Mouse (Mus musculus): ENCODE measurements around the gene Atf4. TPM values are rescaled to one million over a fixed set of nuclear protein-coding genes. Genes with fewer than 3 reads are reported as not detected.

Atf4 gene
- polyA plus RNA-seq, 1 experiment from 2014 or later, result 120 TPM

DNA sequence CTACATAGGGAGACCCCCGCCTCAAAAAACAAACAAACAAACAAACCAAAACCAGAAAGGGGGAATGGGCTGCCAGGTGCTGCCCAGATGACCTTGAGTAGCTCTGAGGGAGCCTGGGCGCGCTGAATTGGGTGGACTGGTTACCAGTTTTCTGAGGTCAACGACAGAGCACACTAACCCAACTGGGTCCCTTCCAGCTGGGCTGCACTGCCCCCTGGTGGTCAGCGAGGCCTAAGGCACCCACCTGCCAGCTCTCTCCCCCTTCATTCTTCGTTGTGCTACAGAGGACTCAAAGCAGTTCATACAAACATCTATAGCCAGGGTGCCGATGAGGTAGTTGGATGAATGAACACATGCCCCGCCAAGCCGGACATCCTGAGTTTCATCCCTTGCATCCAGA lies 29.8 kb upstream of the Atf4 start:
- Histone ChIP-seq H3K36me3 (replicated peaks) (no peaks in the 10 kb centered on the region), H3K27ac (no peak overlapping the region), H3K4me2 (no peak overlapping the region), H3K9me3 (no peaks in the 10 kb centered on the region), H3K27me3 (replicated peaks) (no peaks in the 10 kb centered on the region), H3K4me1 (no peaks in the 10 kb centered on the region), H3K9ac (no peak overlapping the region), H3K4me3 (no peak overlapping the region)
- ATAC-seq (replicated peaks), result no peak
- 32% methylated on average over 9 of the region's 9 CpGs for WGBS

DNA sequence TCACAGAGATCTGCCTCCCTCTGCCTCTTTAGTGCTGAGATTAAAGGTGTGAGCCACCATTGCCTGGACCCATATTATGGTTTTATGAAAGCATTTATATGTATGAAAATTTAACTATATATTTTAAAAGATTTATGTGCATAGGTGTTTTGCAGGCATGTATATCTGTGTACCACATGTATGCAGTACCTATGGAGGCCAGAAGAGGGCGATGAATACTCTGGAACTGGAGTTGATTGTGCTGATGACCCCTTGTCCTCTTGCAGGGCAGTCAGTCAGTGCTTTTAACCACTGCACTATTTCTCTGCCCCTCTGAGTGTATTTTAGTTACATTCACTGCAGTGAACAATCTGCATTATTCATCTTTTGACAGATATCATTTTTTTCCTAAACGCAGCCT lies 29.2 kb upstream of the Atf4 start:
- WGBS, result 49% methylated on average over 2 of the region's 2 CpGs
- H3K9ac ChIP-seq, result no peak overlapping the region
- no peaks in the 10 kb centered on the region for H3K36me3 ChIP-seq (replicated peaks)
- H3K4me2 ChIP-seq, result no peak overlapping the region
- H3K4me3 ChIP-seq, result no peak overlapping the region
- no peaks in the 10 kb centered on the region for H3K9me3 ChIP-seq
- no peak for ATAC-seq (replicated peaks)
- no peaks in the 10 kb centered on the region for H3K4me1 ChIP-seq
- H3K27me3 ChIP-seq (replicated peaks), result no peaks in the 10 kb centered on the region
- no peak overlapping the region for H3K27ac ChIP-seq

DNA sequence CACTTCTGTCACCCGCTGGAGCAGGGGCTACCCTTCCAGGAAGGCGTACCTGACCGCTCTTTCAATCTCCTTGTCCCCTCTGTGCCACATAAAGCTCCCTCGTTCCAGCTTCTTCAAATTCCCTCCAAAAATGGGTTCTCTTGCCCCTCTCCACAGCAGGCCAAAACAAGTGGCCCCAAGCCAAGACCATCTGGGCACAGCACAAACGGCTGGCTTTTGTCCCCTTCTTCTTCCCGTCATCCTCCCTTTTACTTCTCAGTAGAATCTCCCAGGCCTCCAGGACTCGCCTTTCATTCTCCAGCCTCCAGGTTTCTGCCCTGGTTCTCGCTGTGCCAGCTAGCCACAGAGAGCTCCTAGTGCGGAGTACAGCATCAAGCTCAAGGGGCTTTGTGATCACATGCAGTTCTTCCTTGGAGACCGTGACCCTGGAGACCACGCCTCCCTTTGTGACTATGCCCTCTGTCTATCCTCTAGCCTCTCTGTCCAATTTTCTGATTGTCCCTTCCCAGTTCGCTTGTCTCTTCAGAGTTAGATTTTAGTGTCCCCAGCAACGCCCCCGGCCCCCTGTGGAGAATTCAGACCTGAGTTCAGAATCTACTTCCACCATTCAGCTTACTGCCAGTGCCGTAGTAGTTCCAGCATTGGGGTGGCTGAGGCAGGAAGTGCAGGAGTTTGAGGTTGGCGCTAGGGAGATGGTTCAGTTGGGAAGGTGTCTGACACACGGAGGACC lies 26.7 kb upstream of the Atf4 start:
- 66% methylated on average over 17 of the region's 17 CpGs for WGBS

DNA sequence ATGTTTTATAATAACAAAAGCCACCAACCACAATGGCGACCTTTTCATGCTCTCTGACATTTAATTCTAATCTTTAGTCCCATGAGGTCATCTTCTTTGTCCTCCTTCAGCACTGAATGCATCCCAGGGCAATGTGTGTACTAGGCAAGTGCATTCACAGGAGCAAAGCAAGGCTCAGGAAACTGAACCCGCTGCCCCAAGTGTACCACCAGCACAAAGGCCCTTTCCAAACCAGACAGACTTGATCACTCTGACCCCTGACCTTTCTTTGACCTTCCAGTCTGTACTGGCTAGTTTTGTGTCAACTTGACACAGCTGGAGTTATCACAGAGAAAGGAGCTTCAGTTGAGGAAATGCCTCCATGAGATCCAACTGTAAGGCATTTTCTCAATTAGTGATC lies 22.7 kb upstream of the Atf4 start:
- H3K4me3 ChIP-seq, result no peak overlapping the region
- peaks cover 18% of the 10 kb centered on the region for H3K4me1 ChIP-seq
- ATAC-seq (replicated peaks), result no peak
- peaks cover 10% of the 10 kb centered on the region for H3K36me3 ChIP-seq (replicated peaks)
- whole genome bisulfite sequencing, result 31% methylated on average over 2 of the region's 2 CpGs
- H3K9ac ChIP-seq, result no peak overlapping the region
- no peak overlapping the region for H3K27ac ChIP-seq
- H3K27me3 ChIP-seq (replicated peaks), result no peaks in the 10 kb centered on the region
- H3K4me2 ChIP-seq, result no peak overlapping the region
- no peaks in the 10 kb centered on the region for H3K9me3 ChIP-seq

More for the DNA sequence above, 26.7 kb upstream of the Atf4 start:
- no peaks in the 10 kb centered on the region for H3K36me3 ChIP-seq (replicated peaks)
- H3K9ac ChIP-seq, result no peak overlapping the region
- H3K4me1 ChIP-seq, result peaks cover 2% of the 10 kb centered on the region; the same call in 1 of the 2 replicates
- ATAC-seq (replicated peaks), result no peak
- no peaks in the 10 kb centered on the region for H3K9me3 ChIP-seq
- no peak overlapping the region for H3K27ac ChIP-seq
- no peak overlapping the region for H3K4me2 ChIP-seq
- H3K27me3 ChIP-seq (replicated peaks), result no peaks in the 10 kb centered on the region
- H3K4me3 ChIP-seq, result no peak overlapping the region

GRCm38 (mm10) chr15:80233053-80233452 lies 21.9 kb upstream of the Atf4 start:
- H3K9ac ChIP-seq, result peak overlapping the region; percentile 33; the same call in 1 of the 2 replicates
- H3K4me1 ChIP-seq, result peaks cover 18% of the 10 kb centered on the region
- ATAC-seq (replicated peaks), result peak; percentile 46
- no peaks in the 10 kb centered on the region for H3K9me3 ChIP-seq
- peaks cover 12% of the 10 kb centered on the region for H3K36me3 ChIP-seq (replicated peaks)
- H3K27ac ChIP-seq, result peak overlapping the region; percentile 90
- 56% methylated on average over 4 of the region's 4 CpGs for WGBS
- peak overlapping the region; percentile 93; the same call in 1 of the 2 replicates for H3K4me3 ChIP-seq
- peak overlapping the region; percentile 68 for H3K4me2 ChIP-seq
- no peaks in the 10 kb centered on the region for H3K27me3 ChIP-seq (replicated peaks)

- under 1% methylated on average over 67 of the region's 67 CpGs for WGBS
- peaks cover 19% of the 10 kb centered on the region for H3K36me3 ChIP-seq (replicated peaks)
- H3K9ac ChIP-seq, result peak within 1 kb of the TSS; percentile 86
- H3K27ac ChIP-seq, result peak within 1 kb of the TSS; percentile 90
- no peaks in the 10 kb centered on the region for H3K27me3 ChIP-seq (replicated peaks)
- peak within 1 kb of the TSS; percentile 93 for H3K4me3 ChIP-seq
- peak; percentile 95 for ATAC-seq (replicated peaks)
- no peaks in the 10 kb centered on the region for H3K9me3 ChIP-seq
- H3K4me2 ChIP-seq, result peak within 1 kb of the TSS; percentile 68
- H3K4me1 ChIP-seq, result peaks cover 18% of the 10 kb centered on the region
Observed at GRCm38 (mm10) chr15:80233733-80234509, 21.1 kb upstream of the Atf4 start, which contains the start of gene Mief1. TSS of gene Mief1 (plus strand) at chr15:80234018.

- 93% methylated on average over 9 of the region's 9 CpGs for WGBS
- H3K36me3 ChIP-seq (replicated peaks), result peaks cover 28% of the 10 kb centered on the region
- no peaks in the 10 kb centered on the region for H3K27me3 ChIP-seq (replicated peaks)
- peak within 1 kb of the TSS; percentile 86; the same call in 1 of the 2 replicates for H3K9ac ChIP-seq
- no peaks in the 10 kb centered on the region for H3K9me3 ChIP-seq
- H3K4me3 ChIP-seq, result peak within 1 kb of the TSS; percentile 93
- ATAC-seq (replicated peaks), result no peak
- peaks cover 18% of the 10 kb centered on the region for H3K4me1 ChIP-seq
- H3K27ac ChIP-seq, result 0 out of 2 replicates have a peak within 1 kb of the TSS, but pooled peaks have one; percentile 12
- H3K4me2 ChIP-seq, result peak within 1 kb of the TSS; percentile 68
Observed at GRCm38 (mm10) chr15:80235535-80235934, 19.4 kb upstream of the Atf4 start, which contains the start of gene AC140267.1. TSS of gene AC140267.1 (plus strand) at chr15:80235835.

DNA sequence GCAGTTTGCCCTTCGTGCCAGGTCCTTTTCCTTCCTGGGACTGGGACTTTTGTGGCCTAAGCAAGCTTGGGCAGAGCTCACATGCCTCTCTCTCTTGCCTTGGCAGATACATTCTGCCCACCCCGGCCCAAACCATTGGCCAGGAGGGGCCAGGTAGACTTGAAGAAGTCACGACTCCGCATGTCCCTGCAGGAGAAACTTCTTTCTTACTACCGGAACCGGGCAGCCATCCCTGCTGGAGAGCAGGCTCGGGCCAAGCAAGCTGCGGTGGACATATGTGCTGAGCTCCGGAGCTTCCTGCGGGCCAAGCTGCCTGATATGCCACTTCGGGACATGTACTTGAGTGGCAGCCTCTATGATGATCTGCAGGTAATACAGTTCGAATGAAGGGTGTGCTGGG lies 6.8 kb upstream of the Atf4 start:
- Histone ChIP-seq H3K4me2 (no peak overlapping the region), H3K36me3 (replicated peaks) (peaks cover 53% of the 10 kb centered on the region)
- WGBS, result 96% methylated on average over 12 of the region's 12 CpGs

DNA sequence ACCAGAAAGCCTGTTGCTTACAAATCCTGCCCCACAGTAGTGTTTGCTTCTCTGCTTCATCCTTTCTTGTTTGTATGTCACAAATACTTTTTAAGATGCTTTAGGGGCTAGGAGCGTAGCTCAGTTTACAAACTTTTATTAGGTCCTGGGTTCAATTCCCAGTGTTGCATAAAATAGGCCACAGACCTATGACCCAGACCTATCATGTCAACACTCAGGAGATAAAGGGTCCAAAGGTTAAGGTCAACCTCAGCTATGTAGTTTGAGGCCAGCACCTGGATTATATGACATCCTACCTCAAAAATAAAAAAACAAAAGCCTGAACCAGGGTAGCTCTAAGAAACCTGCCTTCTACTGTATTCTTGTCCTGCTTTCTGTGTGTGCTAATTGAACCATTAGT lies 6.4 kb upstream of the Atf4 start:
- H3K4me3 ChIP-seq, result no peak overlapping the region
- 98% methylated on average over 1 of the region's 1 CpGs for WGBS
- no peaks in the 10 kb centered on the region for H3K27me3 ChIP-seq (replicated peaks)
- ATAC-seq (replicated peaks), result no peak
- peaks cover 53% of the 10 kb centered on the region for H3K36me3 ChIP-seq (replicated peaks)
- H3K27ac ChIP-seq, result no peak overlapping the region
- H3K9ac ChIP-seq, result no peak overlapping the region
- H3K4me1 ChIP-seq, result peaks cover 2% of the 10 kb centered on the region
- H3K9me3 ChIP-seq, result no peaks in the 10 kb centered on the region
- H3K4me2 ChIP-seq, result no peak overlapping the region

More for the DNA sequence above, 6.8 kb upstream of the Atf4 start:
- no peaks in the 10 kb centered on the region for H3K4me1 ChIP-seq
- no peaks in the 10 kb centered on the region for H3K9me3 ChIP-seq
- H3K4me3 ChIP-seq, result no peak overlapping the region
- H3K27me3 ChIP-seq (replicated peaks), result no peaks in the 10 kb centered on the region
- no peak overlapping the region for H3K27ac ChIP-seq
- no peak overlapping the region for H3K9ac ChIP-seq
- no peak for ATAC-seq (replicated peaks)

DNA sequence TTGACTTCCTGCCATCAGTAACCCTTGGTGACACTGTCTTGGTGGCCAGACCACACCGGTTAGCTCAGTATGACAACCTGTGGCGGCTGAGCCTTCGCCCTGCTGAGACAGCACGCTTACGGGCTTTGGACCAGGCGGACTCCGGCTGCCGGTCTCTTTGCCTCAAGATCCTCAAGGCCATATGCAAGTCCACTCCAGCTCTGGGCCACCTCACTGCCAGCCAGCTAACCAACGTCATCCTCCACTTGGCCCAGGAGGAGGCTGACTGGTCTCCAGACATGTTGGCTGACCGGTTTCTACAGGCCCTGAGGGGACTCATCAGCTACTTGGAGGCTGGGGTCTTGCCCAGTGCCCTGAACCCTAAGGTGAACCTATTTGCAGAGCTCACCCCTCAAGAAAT lies 5.3 kb upstream of the Atf4 start:
- no peak overlapping the region for H3K9ac ChIP-seq
- no peak for ATAC-seq (replicated peaks)

DNA sequence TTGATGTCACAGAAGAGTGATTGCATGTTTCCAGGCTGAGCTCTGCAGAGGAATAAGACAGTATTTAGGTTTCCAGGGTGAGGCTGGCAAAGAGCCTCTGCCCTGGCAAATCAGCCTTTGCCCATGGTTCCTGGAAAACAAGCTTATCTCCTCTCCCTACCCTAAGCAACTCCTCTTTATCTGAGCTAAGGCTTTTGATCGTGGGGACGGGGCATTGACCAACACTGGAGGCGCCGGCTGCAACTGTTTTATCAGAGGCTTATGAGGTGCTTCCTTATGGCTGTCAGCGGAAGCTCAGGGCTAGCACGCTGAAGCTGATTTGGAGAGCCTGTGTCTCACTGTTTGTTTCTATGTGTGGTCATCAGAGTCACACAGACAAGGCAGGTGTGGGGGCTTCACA lies 4.4 kb upstream of the Atf4 start:
- no peak for ATAC-seq (replicated peaks)

More for the DNA sequence above, 5.3 kb upstream of the Atf4 start:
- no peak overlapping the region for H3K27ac ChIP-seq
- H3K27me3 ChIP-seq (replicated peaks), result no peaks in the 10 kb centered on the region
- no peak overlapping the region for H3K4me3 ChIP-seq
- 95% methylated on average over 10 of the region's 10 CpGs for WGBS
- H3K4me2 ChIP-seq, result no peak overlapping the region
- H3K4me1 ChIP-seq, result peaks cover 13% of the 10 kb centered on the region
- peaks cover 53% of the 10 kb centered on the region for H3K36me3 ChIP-seq (replicated peaks)
- no peaks in the 10 kb centered on the region for H3K9me3 ChIP-seq

GRCm38 (mm10) chr15:80253530-80253929 lies 1.5 kb upstream of the Atf4 start:
- Histone ChIP-seq H3K36me3 (replicated peaks) (peaks cover 46% of the 10 kb centered on the region), H3K4me3 (no peak overlapping the region), H3K9ac (no peak overlapping the region), H3K27ac (peak overlapping the region; percentile 100; the same call in 1 of the 2 replicates), H3K9me3 (no peaks in the 10 kb centered on the region), H3K4me1 (peaks cover 36% of the 10 kb centered on the region), H3K4me2 (no peak overlapping the region), H3K27me3 (replicated peaks) (no peaks in the 10 kb centered on the region)
- WGBS, result 50% methylated on average over 2 of the region's 2 CpGs
- no peak for ATAC-seq (replicated peaks)

More for the DNA sequence above, 4.4 kb upstream of the Atf4 start:
- H3K36me3 ChIP-seq (replicated peaks), result peaks cover 49% of the 10 kb centered on the region
- H3K9me3 ChIP-seq, result no peaks in the 10 kb centered on the region
- peaks cover 13% of the 10 kb centered on the region for H3K4me1 ChIP-seq
- H3K27ac ChIP-seq, result no peak overlapping the region
- no peaks in the 10 kb centered on the region for H3K27me3 ChIP-seq (replicated peaks)
- no peak overlapping the region for H3K4me2 ChIP-seq
- H3K4me3 ChIP-seq, result no peak overlapping the region
- H3K9ac ChIP-seq, result no peak overlapping the region
- 92% methylated on average over 6 of the region's 6 CpGs for WGBS

Data from midbrain, embryonic 15.5 days (tissue).